Mouse (Mus musculus): Measurements from ENCODE around the gene Pxk. TPM values are rescaled to one million over a fixed set of nuclear protein-coding genes. Genes with fewer than 3 reads are reported as not detected.
"Not testable (repeated sequence)": the region's sequence is repeated elsewhere in the genome, so short reads cannot be mapped to it uniquely, and the experiment has no call there.

Pxk gene
- total RNA-seq, 2 experiments from 2014 or later = 20.0 to 23.2 TPM

DNA sequence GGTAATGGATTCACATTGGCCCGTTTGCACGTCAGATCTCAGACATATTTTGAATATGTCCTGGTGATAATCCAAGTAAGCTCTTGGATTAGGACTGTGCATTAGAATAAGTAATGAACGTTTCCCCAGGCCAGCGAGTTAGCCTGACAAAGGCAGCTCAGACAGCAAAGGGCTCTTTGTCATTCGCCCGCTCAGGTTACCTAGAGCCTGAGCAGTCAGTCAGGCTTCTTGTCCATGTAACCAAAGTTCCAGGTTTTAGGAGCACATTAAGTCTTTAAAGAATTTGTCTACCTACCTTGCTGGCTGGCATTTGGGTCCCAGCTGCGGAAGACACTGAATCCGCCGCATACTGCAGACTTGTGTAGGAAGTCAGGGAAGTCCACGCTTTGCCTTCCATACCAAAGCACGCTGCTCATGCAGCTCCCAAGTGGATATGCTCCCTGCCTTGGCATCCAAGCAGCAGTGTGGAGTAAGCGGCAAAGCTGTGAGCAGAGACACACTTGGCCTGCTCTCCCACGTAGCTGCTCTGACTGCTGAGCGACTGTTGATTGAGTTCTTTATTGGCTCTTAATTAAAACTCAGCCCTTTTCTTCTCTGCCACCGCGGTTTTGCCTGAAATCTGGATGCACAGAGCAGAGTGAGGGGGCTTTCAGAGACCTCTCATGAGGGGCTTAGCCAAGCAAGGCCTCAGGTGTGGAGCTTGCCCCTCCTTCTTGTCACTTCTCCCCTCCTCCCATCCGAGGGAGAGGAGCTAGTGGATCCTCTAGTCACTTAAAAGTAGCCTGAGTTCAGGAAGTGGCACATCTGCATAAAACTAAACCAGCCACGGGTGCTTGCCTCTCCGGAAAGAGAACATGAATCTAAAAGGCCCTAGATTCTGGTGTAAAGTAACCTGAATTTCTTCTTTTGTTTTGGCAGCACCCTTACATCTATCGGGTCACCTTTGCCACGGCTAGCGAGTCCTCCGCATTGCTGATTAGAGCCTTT is 42.0 kb downstream of the Pxk start:
- DNase-seq (ENCODE audit: low spot score) = no peak
- intact Hi-C loops (cut with DNase I) = loop anchor here (5.0 kb wide), 1 partner anchor 38 kb away; no protein-coding TSS in a partner anchor

DNA sequence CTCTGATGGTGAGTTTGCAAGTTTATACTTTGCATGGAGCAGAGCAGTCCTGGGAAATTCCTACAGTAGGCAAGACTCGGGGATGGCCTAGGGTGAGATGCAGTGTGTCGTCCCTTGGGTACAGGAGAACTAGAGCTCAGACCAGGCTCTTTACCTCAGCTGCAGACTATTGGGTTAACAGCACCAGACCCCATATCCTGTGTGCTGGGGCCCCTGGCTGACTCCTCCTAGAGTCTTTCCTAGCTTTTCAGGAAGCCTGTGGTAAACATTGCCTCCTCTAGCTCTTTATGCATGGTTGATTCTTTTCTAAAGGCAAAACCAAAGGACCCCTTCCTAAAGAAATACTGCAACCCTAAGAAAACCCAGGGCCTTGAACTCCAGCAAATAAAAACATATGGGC is 43.1 kb downstream of the Pxk start:
- intact Hi-C loops (cut with DNase I) = no loop called here
- no peak for DNase-seq (ENCODE audit: low spot score)

DNA sequence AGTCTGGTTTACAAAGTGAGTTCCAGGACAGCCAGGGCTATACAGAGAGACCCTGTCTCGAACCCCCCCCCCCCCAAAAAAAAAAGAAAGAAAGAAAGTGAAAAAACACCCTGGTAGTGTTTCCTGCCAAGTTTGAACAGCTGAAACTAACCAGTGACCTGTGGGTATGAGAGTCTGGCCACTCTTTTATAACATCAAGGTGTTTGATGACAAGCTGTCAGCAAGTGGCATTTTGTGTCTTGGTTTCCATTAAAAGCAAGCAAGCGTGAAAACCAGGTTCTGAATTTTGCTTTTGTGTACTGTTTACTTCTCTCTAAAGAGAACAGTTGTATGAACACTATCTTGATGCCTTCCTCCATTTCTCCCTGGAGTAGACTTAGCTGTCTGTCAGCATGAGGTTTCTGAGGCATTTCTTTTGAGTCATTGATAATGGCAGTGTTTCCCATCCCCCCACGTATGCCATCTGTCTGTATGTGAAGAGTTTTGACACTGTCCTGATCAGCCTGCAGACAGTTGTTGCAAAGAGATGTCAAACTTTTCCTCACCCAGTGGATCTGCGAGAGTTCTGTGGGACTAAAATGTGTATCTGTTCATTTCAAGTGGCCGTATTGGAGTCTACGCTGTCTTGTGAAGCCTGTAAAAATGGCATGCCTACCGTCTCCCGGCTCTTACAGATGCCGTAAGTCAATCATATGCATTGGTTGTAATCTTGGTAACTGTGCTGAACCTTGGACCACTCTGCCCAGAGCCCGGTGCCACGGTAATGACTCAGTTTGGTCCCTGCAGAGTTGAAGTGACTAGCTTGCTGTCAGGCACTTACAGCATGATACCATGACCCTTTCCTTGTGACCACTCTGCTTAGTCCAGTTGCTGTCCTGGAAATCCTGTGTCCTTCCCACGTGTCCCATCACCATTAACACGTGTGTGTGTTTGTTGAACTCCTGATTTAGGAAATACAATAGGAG is 47.9 kb downstream of the Pxk start:
- DNase-seq (ENCODE audit: low spot score) = no peak

DNA sequence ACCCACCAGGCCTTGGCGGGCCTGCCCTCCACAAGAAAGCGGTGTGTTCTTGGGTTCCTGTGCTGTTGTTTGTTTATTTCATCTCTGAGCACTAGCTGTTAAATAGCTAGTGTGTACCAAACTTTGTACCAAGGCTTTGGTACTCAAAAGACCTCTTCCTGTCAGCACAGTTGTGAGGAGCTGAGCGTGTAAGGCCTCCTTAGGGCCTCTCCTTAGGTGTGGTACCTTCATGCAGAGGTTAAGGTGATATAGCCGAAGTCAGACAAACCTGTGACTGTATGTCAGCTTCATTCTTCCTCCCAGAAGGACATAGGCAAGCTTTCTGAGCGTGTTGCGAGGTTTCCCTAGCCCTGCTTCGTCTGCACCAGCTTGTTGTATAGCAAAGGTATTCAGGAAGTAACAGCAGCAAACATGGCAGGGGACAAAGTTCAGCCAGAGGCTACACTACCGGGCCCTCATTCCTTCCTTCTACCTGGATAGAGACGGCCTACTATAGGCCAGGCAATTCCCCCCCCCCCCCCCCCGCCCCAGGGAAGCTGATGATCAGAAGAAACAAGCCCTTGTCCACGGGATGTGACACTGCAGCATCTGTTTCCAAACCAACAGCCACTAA is 48.7 kb downstream of the Pxk start:
- intact Hi-C loops (cut with DNase I) = no loop called here
- DNase-seq (ENCODE audit: low spot score) = no peak

More for the DNA sequence above, 47.9 kb downstream of the Pxk start:
- intact Hi-C loops (cut with DNase I) = no loop called here

DNA sequence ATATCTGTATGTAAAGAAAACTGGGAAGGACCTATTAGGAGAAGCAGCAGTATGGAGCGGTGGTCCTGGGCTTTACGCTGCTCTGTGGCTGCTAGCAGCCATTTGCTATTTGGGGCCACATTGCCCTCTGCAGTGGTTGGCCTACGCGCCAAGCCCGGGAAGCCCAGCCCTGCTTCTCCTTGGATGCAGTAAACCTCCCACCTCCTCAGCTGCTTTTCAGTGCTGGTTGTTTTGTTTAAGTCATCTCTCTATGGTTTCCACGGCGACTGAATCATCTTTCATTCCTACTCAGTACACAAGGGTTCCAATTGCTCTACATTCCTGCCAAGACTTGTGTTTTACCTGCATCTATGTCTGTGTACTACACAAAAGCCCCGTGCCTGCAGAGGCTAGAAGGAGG is 50.8 kb downstream of the Pxk start:
- intact Hi-C loops (cut with DNase I) = no loop called here

DNA sequence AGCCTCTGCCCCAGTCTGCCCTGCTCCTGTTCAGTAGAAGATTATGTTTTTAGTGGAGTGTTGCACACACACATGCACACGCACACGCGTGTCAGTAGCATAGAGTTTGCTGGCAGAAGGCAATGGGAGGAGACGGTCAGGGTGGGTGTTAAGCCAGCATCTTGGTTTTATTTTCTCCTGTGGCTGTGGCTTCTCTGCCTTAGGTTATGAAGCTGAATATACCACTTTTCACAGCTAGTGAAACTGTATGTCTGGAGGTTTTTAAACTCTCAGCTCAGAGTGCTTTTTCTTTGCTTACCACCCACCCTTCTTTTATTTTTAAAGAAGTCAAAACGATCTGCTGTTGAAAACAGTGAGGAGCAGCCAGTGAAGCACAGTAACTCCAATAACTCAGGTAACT is 53.7 kb downstream of the Pxk start:
- intact Hi-C loops (cut with DNase I) = no loop called here
- no peak for DNase-seq (ENCODE audit: low spot score)

More for the DNA sequence above, 50.8 kb downstream of the Pxk start:
- no peak for DNase-seq (ENCODE audit: low spot score)

DNA sequence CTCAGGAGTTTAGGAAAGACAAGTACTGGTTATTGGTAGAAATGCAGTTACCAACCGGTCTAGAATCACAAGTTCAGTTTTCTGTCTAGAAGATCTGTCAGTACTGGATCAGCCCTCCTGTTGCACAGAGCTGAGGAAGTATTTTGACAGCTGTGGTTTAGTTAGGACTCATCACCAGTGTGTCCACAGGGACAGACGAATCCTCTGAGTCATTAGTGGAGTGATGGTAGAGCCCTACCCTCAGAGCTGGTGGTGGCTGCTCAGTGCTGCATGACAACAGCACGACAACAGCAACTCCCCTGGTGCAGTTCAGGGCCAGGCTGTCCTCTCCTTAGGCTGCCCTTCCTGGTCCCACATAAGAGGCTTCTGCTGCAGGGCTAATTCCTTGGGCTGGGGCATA is 56.1 kb downstream of the Pxk start:
- intact Hi-C loops (cut with DNase I) = no loop called here

DNA sequence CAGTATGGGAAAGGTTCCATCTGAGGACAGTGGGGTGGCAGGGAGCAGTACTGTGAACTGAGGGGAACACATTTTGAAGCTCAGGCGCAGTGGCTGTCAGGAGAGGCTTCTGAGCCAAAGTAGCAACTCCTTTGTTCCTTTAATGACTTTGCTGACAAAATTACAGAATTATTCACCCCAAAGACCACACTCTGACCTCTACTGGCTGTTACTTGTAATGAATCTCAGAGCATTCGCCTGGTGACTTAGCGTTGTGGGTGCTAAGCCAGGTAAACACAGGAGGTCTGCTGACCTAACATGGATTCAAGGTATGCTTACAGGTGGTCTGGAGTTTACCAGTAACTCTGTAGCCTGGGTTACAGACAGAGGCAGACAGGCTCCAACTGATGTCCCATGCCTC is 58.9 kb downstream of the Pxk start:
- intact Hi-C loops (cut with DNase I) = loop anchor here (1.0 kb wide), 1 partner anchor 65 kb away; no protein-coding TSS in a partner anchor
- DNase-seq (ENCODE audit: low spot score) = no peak

More for the DNA sequence above, 56.1 kb downstream of the Pxk start:
- DNase-seq (ENCODE audit: low spot score) = no peak

DNA sequence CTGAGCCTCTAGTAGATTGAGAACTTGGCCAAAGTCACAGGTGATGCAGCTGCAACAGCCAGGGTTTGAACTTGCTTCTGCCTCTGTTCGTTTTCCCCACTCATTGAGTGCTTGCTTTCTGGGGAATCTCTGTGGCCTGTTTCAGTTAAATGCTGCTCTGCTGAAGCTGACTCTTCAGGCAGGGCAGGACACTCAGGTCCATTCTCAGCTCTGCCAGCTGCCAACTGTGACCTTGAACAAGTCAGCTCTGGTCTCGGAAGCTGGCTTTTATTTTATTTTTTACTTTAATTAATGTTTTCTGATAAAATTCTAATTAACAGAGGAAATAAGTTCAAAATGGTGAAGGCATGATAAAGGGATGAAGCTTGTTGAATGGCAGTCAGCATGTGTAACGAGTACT is 60.7 kb downstream of the Pxk start:
- DNase-seq (ENCODE audit: low spot score) = no peak
- intact Hi-C loops (cut with DNase I) = no loop called here

DNA sequence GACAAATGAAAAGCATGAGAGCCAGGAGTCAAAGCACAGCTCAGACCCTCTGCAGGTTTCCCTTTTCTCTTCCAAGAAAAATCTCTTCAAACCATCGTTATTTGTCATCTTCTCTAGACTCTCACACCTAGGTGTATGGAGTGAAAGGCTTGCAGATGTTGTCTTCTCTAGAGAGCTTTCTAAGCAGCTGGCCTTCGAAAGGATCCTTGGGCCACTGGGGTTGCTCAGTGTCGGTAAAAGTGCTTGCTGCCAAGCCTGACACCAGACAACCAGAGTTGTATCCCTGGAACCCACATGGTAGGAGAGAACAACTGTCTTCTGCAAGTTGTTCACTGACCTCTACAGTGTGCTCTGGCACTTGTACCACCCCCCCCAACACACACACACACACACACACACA is 61.1 kb downstream of the Pxk start:
- DNase-seq (ENCODE audit: low spot score) = no peak
- intact Hi-C loops (cut with DNase I) = no loop called here

DNA sequence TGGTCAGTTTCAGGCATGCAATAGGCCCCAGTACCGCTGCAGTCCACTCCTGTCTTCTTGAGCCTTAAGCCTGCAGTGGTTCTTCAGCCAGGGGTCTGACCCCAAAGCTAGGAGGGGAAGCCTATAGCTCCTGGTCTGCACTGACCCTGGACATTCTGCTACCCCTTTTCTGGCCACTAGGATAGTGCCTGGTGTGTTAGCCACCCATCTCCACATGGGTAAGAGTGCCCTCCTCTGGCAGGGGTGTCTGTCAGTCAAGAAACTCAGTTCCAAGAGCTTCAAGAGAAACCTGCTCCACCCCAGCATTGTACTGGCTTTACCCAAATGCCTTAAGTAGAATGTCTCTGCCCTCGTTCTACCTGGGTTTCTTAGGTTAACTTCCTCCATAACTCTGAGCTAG is 63.8 kb downstream of the Pxk start:
- intact Hi-C loops (cut with DNase I) = no loop called here
- no peak for DNase-seq (ENCODE audit: low spot score)

DNA sequence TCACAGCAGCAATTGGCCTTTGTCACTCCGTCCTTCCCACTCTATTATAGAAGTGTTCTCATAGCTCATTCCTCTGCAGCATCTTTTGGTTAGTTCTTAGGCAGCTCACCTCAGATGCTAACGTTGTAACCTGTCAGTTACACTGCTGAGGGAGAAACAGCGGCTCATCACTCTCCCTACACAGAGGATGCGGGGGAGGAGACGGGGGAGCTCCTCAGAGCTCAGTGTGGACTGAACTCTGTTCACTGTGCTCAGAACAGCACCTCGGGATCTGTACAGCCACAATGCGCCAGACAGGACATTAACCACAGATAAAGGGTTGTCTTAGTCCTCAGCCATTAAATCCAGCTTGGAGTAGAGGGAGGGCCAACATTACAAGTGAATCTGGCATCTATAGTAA is 66.5 kb downstream of the Pxk start:
- no peak for DNase-seq (ENCODE audit: low spot score)
- intact Hi-C loops (cut with DNase I) = no loop called here

DNA sequence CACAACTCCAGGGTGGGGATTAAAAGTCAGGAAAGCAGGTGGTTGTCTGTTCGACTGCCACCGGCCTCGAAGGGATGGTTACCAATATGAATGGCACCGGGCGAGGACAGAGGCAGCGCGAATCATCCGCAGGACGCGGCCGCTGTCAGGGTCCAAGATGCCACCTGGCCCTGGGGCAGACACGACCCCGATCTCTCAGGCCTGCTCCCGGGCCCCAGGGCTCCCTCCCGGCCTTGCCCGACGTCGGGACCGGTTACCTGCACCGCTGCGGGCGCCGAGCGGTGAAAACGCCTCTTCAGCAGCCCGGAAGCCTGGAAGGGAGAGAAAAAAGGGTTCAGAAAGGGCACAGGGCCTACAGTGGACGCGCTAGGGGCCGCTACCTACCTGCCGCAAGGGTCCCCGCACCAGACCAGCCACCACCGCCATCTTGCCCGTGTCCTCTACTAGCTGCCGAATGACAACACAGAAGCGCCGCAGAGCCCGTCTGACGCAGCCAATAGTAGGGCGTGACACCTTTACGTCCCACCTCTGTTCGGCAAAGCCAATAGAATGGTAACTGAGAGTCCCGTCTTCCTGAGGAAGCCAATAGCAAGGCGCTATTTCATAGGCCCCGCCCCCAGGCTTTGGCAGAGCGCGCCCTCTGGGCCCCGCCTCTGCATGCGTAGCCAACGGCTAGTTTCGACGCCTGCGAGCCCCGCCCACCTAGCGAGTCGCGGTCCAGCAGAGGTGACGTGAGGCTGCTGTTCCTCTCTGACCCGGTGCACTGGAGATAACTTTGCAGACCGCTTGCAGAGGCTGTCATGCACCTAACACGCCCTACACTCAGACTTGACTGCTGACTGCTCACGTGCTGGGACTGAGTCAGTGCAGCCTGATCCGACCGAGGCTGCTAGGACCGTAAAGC is 74.7 kb downstream of the Pxk start, which contains the start of gene Pdhb:
TSS of gene Pdhb (minus strand) at position 519 of the 904 bp plus-strand sequence.
- intact Hi-C loops (cut with DNase I) = no loop called here
- DNase-seq (ENCODE audit: low spot score) = peak; percentile 99

DNA sequence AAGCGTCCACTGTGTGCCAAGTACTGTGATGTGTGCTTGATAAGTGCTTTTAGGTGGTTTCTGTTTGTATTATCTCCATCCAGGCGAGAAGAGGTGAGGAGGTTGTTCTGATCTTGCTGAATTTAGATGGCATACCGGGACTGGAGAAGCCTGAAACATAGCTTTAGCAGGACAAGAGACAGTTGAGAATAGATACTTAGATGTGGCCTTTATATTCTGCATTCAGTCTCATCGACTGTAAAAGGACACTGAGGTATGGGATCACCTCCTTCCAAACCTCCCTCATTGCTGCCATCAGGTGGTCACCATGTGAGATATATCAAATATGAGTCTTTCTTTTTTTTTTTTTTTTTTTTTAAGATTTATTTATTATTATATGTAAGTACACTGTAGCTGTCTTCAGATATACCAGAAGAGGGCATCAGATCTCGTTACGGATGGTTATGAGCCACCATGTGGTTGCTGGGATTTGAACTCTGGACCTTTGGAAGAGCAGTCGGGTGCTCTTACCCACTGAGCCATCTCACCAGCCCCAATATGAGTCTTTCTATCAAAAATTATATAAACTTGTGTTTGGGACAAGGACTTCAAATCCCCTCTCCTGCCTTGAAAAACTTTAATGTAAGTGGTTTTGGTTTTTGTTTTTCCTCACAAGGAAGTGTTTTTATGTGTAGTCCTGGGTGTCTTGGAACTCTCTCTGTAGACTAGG is 75.7 kb downstream of the Pxk start:
- not testable (repeated sequence) for DNase-seq (ENCODE audit: low spot score)
- intact Hi-C loops (cut with DNase I) = loop anchor here (2.0 kb wide), 1 partner anchor 41 kb away; the partner anchor contains the start of gene Kctd6

DNA sequence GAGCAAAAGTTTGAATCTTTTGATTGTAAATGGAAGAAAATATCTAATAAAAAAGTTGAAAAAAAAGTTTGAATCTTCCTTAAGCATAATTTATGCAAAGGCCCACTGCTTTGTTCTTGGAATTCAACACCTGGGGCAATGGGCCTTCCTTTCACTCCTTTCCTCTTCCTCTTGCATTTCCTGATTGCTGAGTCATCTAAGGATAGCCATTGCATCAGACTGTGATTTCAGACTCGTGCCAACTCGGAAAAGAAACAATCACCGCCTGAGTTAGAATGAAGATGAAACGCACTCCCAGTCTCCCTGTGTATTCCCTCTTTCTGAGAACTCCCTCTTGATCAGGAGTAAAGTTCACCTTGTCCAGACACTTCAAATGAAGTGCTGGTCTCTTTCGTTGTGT is 76.6 kb downstream of the Pxk start:
- no peak for DNase-seq (ENCODE audit: low spot score)
- intact Hi-C loops (cut with DNase I) = loop anchor here (2.0 kb wide), 1 partner anchor 40 kb away; the partner anchor contains the start of gene Kctd6

DNA sequence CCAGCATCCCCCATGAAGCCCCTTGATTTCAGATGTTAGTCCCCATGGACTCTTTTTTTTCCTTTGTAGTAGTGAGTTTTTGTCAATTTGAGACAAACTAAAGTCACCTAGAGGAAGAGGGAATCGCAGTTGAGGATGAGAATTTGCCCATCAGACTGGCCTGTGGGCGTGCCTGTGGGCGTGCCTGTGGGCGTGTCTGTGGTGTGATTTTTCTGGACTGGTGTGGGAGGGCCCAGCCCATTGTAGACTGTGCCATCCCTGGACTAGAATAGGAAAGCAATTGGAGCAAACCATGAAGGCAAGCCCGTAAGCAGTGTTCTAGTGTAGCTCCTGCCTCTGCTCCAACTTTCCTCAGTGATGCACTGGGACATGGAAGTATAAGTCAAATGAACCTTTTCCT is 78.2 kb downstream of the Pxk start:
- intact Hi-C loops (cut with DNase I) = no loop called here
- no peak for DNase-seq (ENCODE audit: low spot score)

DNA sequence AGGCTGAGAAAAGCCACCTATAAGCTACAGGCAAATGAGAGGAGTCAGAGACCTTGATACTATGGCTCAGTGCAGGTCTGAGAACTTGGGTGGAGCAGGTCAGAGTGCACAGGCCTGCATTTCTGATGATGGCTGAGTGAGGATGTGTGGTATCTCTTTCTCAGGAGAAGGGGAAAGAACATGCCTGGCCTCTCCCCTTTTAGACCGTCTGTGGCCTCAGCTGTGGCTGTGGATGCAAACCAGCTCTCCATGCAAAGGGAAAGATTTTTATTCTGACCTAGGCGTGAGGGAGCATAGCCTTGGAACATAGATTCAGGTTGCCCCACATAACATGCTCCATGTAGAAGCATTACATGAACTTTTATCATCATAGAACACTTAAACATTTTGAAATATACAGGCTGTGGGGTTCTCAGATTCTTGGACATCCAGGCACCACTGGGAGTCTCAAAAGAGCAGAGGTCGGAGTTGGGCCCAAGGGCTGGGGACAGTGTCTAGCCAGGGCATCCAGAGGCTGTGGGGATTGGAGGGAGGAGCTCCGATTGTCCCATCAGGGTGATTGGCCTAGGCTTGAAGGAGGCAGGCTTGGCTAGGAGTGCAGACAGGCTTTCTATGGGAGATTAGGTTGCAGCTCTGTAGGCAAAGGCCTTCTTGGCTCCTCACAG is 82.5 kb downstream of the Pxk start:
- no peak for DNase-seq (ENCODE audit: low spot score)
- intact Hi-C loops (cut with DNase I) = no loop called here

DNA sequence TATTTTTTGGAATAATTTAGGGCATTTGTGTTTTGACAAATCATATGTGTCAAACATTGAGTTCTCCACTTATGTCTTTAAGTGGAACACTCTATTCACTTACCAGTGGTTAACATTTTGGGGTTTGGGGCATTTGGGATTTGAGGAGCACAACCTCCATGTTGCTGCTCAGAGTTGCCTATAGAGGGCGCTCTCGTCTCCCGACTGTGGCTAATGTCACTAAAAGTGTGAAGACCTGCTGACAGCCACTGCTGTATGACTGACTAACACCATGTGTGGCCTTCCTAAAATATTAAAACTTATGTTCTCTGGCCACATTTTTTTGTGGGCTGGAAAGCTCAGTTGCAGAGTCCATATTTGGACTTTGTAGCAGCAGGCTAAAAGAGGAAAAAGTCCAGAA is 85.3 kb downstream of the Pxk start:
- DNase-seq (ENCODE audit: low spot score) = no peak
- intact Hi-C loops (cut with DNase I) = no loop called here

All from heart, postnatal 25 days (tissue).